Comparison of ENCODE assay signal across 8 mouse cellular contexts in the genomic region with DNA sequence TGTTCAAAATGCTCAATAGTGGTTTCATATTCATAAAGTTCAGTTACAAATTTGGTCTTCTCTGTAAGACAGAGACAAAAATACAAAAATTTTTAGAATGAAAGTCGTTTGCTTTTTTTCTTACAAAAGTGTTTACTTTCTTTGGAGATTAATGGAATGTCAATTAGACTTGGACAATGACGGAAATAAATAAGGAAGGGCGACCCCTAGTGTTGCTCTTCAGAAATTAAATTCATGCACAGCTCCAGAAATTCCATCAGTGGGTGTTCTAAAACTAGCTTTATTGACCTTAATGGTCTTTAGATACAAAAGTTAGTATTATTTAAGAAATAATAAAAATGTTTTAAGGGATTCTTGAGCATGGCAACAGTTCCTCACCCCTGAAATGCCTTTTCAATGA.
DNase-seq lines count a peak whose midpoint lies in the region; ATAC-seq and TF ChIP-seq lines count a peak whose summit lies in the region.
"Had no signal": no experiment of that assay in that cellular context is flagged by ENCODE, and none has a peak within 500 bp of the region (broad histone marks: within the 10 kb centered on the region; RNA-seq: fewer than 3 reads in every experiment).

No protein-coding gene starts in this region.

- H3K9me3 ChIP-seq in CH12.LX (replicated peaks; ENCODE audit: low read length), result peaks cover 2% of the 10 kb centered on the region
- H3K9me3 ChIP-seq: embryonic facial prominence, embryonic 15.5 days had no signal

- H3K27ac ChIP-seq in CH12.LX (ENCODE audit: insufficient read depth, low read depth), result no peak overlapping the region
- H3K27ac ChIP-seq: embryonic facial prominence, embryonic 15.5 days had no signal

- no peak overlapping the region for H3K9ac ChIP-seq in CH12.LX (ENCODE audit: insufficient read depth, low read depth)
- H3K9ac ChIP-seq: embryonic facial prominence, embryonic 15.5 days had no signal

- TF ChIP-seq POLR2A in CH12.LX (IDR thresholded peaks at IDR 0.05; ENCODE audit: low read depth, low read length), result no peak

- TF ChIP-seq EP300 in CH12.LX (IDR thresholded peaks at IDR 0.05; ENCODE audit: low read length), result no peak

- DNase-seq in kidney, adult 8-10 months, result peak; percentile 3 to 5
- DNase-seq in kidney, adult 18-20 months, result no peak
- DNase-seq in 3T3-L1 (ENCODE audit: low read depth, low spot score) (peak; percentile 76), CH12.LX (ENCODE audit: extremely low read depth) (peak; percentile 20)
- peak; percentile 23 for DNase-seq in heart, postnatal 4 days
- DNase-seq in T-cell, adult 2 months (ENCODE audit: low spot score), result no peak

- H3K79me2 ChIP-seq in CH12.LX (replicated peaks; ENCODE audit: control insufficient read depth, extremely low read depth, insufficient read depth, poor library complexity, severe bottlenecking), result no peaks in the 10 kb centered on the region

- H3K4me1 ChIP-seq in CH12.LX (ENCODE audit: control insufficient read depth in 1 of 2, insufficient read depth in 2 of 2), result no peaks in the 10 kb centered on the region
- H3K4me1 ChIP-seq: embryonic facial prominence, embryonic 15.5 days had no signal

- no peaks in the 10 kb centered on the region for H3K36me3 ChIP-seq in CH12.LX (replicated peaks in 1 of 2; ENCODE audit: control insufficient read depth in 1 of 2, insufficient read depth in 1 of 2, low read length in 1 of 2)
- H3K36me3 ChIP-seq: embryonic facial prominence, embryonic 15.5 days had no signal

- dilution Hi-C loops in CH12.LX (cut with MboI; ENCODE audit: extremely low pct_ligation_motif_present, extremely low pct_unique_long_range_greater_than_20kb, low sequenced_read_pairs), result no loop called here

- in situ Hi-C loops in CH12.LX (cut with MboI; ENCODE audit: low pct_ligation_motif_present, low pct_unique_long_range_greater_than_20kb, low sequenced_read_pairs), result no loop called here

- peak in 1 of 2 experiments; percentile 12; a peak in 1 of 4 replicates for TF ChIP-seq CTCF in CH12.LX (conservative IDR thresholded peaks at IDR 0.05 in 1 of 2, IDR thresholded peaks at IDR 0.05 in 1 of 2; ENCODE audit: low read depth in 2 of 2, low read length in 2 of 2)

- TF ChIP-seq RAD21 in CH12.LX (IDR thresholded peaks at IDR 0.05; ENCODE audit: low read depth, low read length), result no peak; the same call in 1 of the 2 replicates

- H3K4me2 ChIP-seq in CH12.LX (ENCODE audit: insufficient read depth, low read depth, poor library complexity, severe bottlenecking), result no peak overlapping the region
- H3K4me2 ChIP-seq: embryonic facial prominence, embryonic 15.5 days had no signal

- ATAC-seq in activated CD4-positive, CD25-positive, alpha-beta regulatory T cell, adult 4 months, result no peak

- no peak overlapping the region for H3K4me3 ChIP-seq in CH12.LX (replicated peaks in 1 of 3; ENCODE audit: low read depth in 2 of 3, low read length in 2 of 3, poor library complexity in 1 of 3)
- H3K4me3 ChIP-seq: embryonic facial prominence, embryonic 15.5 days had no signal

- H3K27me3 ChIP-seq in CH12.LX (replicated peaks), result no peaks in the 10 kb centered on the region
- H3K27me3 ChIP-seq: embryonic facial prominence, embryonic 15.5 days had no signal

TF ChIP-seq in CH12.LX, 34 proteins besides CTCF, POLR2A, EP300 and RAD21:
- no peak for TF ChIP-seq MAFK (IDR thresholded peaks at IDR 0.05; ENCODE audit: insufficient replicate concordance, low read length)
- TF ChIP-seq KAT2A (IDR thresholded peaks at IDR 0.05; ENCODE audit: insufficient replicate concordance, low read length), result no peak
- TF ChIP-seq ZKSCAN1 (IDR thresholded peaks at IDR 0.05; ENCODE audit: borderline replicate concordance, low read depth, low read length), result no peak
- TF ChIP-seq USF1 (IDR thresholded peaks at IDR 0.05; ENCODE audit: low read depth, low read length), result no peak
- TF ChIP-seq CHD1 (IDR thresholded peaks at IDR 0.05; ENCODE audit: low read depth, low read length), result no peak
- TF ChIP-seq HCFC1 (IDR thresholded peaks at IDR 0.05; ENCODE audit: low read depth, low read length), result no peak
- TF ChIP-seq ELF1 (IDR thresholded peaks at IDR 0.05; ENCODE audit: low read depth, low read length), result no peak
- TF ChIP-seq CHD2 (IDR thresholded peaks at IDR 0.05; ENCODE audit: low read length), result no peak

Comparison
In these comparisons a context has a peak if more than half of its experiments do, and no peak if none do; other contexts are left out.
1. DNase-seq: peak in kidney, adult 8-10 months (2 of 2), 3T3-L1 (single experiment), CH12.LX (single experiment) and heart, postnatal 4 days (single experiment); none in kidney, adult 18-20 months (single experiment) and T-cell, adult 2 months (single experiment).